Mouse (Mus musculus): ENCODE results near the gene Nek1. TPM values are rescaled to one million over a fixed set of nuclear protein-coding genes. Genes with fewer than 3 reads are reported as not detected.

The Nek1 gene
- total RNA-seq, 4 experiments from 2014 or later = 2.7 to 4.8 (median 3.7) TPM

DNA sequence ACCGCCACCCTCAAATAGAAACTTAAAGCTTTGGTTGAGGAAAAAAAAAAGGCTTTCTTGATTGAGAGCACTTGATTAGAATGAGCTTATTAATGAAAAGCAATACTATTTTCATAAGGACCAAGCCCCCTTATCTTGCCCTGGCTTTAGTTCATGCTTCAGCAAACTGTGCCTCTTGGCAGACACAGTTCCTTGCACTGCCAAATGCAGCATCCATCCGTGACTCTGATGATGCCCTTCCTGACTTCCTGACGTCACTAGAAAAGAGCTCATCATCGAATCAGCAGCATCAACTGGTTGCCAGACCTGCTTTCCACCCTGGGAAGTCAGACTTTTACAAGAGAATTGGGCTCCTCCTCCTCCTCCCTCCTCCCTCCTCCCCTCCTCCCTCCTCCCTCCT lies 157.6 kb downstream of the Nek1 start:
- DNase-seq (ENCODE audit: low spot score in 2 of 2) = no peak

DNA sequence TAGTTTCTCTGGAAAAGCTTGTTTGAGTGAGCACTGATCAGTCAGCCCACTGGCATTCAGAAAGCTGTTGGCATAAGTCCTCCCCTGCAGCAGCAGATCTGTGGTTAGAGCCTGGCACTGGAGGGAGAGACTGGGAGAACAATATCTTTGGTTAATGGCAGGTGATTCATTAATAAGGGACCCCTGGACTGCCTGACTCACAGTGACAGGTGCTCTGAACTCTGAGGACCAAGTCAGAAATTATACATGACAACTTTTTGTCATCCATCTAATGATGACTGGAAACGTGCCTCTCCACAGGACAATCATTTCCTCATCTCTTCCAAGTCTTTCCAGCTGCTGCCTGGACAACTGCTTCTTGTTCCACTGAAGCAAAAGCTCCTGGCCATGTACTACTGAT lies 163.4 kb downstream of the Nek1 start:
- no peak for DNase-seq (ENCODE audit: low spot score in 2 of 2)

DNA sequence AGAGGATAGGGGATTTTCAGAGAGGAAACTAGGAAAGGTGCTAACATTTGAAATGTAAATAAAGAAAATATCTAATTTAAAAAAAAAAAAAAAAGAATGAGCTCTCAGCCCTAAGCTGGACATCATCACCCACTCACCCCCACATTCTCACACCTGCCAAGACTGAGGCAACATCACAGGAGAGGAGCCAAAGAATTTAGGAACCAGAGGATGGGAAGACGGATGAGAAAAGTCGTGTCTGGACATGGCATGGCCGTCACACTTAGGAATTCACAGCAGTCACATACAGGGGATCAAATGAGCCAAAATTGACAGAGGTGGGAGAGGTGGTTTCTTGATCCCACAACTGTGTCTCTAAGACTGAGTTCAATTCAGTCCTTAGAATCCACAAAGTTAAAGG lies 165.5 kb downstream of the Nek1 start:
- no peak for DNase-seq (ENCODE audit: low spot score in 2 of 2)

DNA sequence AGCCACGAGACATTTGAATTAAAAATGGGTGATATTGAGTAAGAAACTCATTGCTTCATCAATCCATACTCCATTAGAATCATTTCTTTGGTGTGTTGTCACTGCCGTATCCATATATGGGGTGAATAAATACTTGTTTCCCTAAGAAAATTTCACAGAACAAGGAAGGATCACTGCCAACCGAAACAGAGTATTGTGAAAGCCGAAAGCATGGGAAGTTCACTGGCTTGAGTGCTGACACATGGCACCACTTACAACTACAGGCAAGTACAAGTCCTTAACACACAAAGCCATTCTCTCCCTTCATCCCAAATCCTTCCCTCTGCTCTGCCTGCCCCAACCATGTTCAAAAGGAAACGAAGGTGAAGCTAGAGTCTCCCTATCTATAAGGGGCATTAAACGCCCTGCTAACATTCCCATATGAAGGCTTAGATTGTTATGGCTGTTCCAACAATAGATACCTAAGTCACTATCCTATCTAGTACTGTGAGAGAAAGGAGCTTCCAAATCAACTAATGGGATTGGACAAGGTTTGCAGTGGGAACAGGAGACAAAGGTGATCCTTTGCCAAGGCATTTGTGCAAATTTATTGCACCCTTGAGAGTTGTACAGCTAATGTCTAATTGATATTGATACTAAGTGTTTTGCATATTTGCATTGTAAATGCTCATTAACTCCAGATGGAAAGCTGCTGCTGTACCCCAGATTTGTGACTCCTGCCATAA lies 168.6 kb downstream of the Nek1 start:
- DNase-seq (ENCODE audit: low spot score in 2 of 2) = no peak

DNA sequence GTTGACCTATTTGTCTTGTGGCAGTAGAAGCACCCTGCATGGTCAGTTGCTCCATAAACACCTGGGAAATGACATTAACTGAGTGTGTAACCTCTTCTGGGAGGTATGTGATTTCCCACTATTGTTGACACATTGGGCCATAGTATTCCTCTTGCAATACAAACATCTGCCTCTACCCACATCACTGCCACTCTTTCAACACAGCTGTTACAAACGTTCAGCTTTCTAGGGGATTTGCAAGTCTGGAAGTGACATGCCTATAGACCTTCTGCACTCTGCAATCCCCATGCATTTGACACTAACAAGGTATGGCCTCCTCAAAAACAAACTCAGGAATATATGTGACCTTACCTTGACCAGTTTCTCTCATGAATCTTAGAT lies 169.2 kb downstream of the Nek1 start:
- DNase-seq (ENCODE audit: low spot score in 2 of 2) = no peak

DNA sequence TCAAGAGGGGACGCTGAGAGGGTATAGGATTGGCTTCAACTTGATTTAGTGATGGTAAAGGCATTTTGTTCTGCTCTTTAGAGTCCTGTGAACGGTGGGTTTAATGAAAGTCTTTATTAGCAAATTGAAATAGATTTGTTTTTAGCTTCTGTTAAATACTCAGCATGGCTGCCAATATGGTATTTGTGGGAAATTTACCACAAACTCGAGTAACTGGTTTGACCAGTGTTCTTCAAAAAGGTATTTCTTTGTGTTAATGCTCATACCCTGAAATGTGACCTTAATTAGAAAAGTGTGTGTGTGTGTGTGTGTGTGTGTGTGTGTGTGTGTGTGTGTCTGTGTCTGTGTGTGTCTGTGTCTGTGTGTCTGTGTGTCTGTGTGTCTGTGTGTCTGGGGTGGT lies 178.6 kb downstream of the Nek1 start:
- no peak for DNase-seq (ENCODE audit: low spot score in 2 of 2)

DNA sequence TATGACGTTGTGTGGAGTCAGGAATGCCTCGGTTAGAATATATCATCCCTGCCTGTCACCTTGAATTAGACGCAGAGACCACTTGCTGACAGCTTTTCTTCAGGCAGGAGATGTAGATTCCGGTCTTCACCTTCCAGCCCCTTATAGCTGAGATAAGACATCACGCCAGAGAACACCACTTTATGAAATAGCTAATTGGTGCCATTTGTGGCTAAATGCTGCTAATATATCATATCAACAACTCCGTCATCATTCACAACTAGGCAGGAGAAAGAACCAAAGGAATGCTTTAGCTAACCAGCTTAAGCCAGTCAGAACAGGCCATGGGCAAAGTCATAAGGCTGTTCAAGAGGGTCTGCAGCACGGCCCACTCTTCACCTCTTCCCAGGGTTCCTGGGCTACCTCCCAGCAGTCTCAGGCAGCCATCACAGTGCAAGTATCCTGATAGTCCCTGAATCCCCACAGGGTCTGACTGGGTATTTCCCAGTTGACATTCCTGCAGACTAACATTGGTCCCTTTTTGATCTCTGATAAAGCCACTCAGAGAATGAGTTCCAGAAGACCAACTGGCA lies 181.0 kb downstream of the Nek1 start:
- DNase-seq (ENCODE audit: low spot score in 2 of 2) = no peak

DNA sequence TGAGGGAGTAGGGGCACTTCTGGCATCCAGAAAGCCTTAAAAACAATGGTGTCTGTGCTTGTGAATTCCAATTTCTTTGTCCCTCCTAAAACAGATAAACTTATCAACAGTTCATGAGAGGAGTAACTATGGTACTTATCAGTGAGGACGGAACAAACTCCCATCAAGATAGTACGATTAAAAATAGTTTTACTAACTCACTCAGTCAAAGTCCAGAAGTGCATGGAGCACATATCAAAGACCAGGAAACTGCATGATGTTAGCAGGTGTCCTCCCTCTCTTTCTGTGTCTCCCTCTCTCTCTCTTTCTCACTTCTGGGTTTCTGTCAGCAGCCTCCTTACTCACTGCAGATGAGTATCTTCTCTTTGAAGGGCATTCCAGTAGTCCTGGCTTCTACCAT lies 182.9 kb downstream of the Nek1 start:
- no peak for DNase-seq (ENCODE audit: low spot score in 2 of 2)

DNA sequence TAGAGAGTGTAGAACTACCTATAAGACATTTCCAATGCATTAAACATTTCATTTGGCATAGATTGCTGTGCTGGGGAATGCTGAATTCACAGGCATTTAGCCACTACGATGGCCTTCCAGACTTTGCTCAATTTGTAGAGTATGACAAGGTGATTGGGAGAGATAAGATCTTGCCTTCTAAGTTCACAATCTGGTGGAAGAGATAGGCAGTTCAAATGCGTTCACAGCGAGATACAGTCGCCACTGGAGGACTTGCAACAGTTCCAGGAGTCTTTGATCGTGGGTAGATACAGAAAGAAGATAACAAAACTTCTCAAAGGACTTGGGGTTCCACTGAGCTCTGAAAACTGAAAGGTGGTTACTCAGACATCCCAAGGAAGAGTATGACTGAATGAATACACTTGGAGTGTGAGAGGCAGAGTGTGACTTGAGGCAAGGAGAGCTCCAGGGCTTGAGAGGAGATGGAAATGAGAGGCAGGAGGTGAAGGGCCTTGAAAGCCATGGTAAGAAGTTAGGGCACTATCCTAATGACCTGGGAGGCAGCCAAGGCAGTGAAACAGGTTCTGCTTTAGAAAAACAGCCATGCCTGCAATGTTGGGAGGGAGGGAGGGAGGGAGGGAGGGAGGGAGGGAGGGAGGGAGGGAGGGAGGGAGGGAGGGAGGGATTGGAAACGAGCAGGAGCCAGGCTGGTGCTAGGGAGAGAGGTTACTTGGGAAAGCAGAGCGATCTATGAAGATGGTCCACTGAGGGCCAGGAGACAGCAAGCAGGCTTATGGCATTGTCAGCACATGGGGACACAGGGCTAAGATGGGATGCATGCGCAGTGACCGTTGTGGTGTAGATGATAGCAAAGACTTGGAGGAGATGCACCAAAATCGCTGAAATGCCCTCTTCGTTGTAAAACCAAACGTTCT lies 184.9 kb downstream of the Nek1 start:
- DNase-seq (ENCODE audit: low spot score in 2 of 2) = no peak

DNA sequence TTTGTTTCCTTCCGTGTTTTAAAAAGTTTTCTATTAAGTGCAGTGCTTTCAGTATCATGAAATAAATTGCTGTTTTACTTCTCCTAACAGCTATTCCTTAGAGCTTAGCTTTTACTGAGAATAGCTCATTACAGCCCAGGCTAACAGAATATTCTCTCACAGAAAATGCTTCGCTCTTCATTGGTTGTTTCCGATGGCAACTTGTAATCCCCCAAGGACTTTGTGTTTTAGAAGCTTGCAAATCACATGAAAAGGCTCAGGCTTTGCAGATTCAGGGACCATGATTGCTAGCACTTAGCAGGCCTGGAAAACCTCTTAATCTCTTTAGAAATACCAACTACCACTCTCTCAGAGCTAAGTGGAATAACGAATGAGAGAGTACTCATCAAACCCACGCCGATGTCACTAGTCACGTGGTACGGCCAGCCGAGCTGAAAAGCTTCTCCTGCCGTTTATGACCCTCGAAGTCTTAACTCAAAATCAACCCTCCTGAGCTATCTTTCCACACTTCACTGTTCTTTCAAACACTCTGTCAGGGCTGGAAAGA lies 185.7 kb downstream of the Nek1 start:
- DNase-seq (ENCODE audit: low spot score in 2 of 2) = no peak

Other genes starting within 250 kb of the Nek1 start
- 1 to 10 TPM; 6.0 to 6.8 (median 6.7) TPM for gene Hpf1, start 102.8 kb upstream of the Nek1 start, total RNA-seq (2022)
- gene Clcn3, start 9.9 kb upstream of the Nek1 start, total RNA-seq (2022) = 10 to 100 TPM; 34.5 to 37.8 (median 35.6) TPM
- 1 to 10 TPM; 1.3 to 1.8 (median 1.4) TPM for gene Sh3rf1, start 230.7 kb downstream of the Nek1 start, total RNA-seq (2022)